6 mouse cellular contexts compared by ENCODE assay signal in the genomic region with DNA sequence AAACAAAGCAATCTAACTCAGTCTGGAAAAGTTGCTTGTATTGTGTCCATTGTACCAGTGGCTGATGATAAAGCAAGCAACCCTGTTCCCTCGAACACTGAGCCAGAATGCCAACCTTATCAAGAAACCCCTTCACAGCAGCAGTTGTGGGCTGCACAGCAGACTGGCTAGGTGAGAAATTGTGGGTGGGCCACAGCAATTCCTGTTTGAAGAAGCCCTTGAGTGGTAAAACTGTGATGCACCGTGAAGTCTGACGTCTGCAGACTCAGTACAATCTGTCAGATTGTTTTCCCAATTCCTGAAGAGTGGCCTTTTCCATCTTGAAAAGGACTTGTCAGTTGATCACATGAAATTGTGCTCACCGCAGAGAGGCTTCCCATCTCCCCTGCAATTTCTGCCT.
"Had no signal": no experiment of that assay in that cellular context is flagged by ENCODE, and none has a peak within 500 bp of the region (broad histone marks: within the 10 kb centered on the region; RNA-seq: fewer than 3 reads in every experiment).

No protein-coding gene starts in this region.

- DNase-seq: kidney, adult 8-10 months; kidney, postnatal 36 days; lung, adult 2 months; lung, postnatal 36 days; thymus, adult 18-20 months; thymus, postnatal 14 days had no signal
